Mouse (Mus musculus): ENCODE data around the gene Acod1.

Gene Acod1

GRCm38 (mm10) chr14:103102731-103103335 is 56.1 kb downstream of the Acod1 start:
- peak; percentile 85 for DNase-seq

Data from heart, adult 11 months (tissue).